In the genomic region with DNA sequence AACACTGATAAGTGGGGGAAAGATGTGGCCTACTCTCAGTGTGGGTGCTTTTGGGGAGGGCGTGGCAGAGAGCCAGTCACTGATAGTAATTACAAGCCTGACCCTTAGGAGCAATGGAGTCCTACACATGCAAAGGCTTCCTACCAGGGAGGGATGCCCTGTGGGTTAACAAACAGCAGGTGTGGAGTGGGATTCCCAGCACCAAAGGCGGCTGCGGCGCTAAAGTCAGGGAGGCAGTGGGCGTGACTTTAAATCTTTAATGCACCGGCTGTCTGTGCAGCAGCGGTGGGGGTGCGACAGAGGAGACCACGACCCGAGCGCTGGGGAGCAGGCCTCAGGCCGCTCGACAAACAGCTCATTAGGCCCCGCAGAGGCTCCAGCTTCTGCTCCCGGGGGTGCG, we compare ENCODE assay signal across 9 mouse cellular contexts. TPM values are rescaled to one million over a fixed set of nuclear protein-coding genes. Genes with fewer than 3 reads are reported as not detected.
A peak's percentile ranks its signal among the peaks of the same experiment; 100 is the strongest.
DNase-seq lines count a peak whose midpoint lies in the region; ATAC-seq and TF ChIP-seq lines count a peak whose summit lies in the region.
"Not testable (repeated sequence)": the region's sequence is repeated elsewhere in the genome, so short reads cannot be mapped to it uniquely, and the experiment has no call there.
"Had no signal": no experiment of that assay in that cellular context is flagged by ENCODE, and none has a peak within 500 bp of the region (broad histone marks: within the 10 kb centered on the region; RNA-seq: fewer than 3 reads in every experiment).

No protein-coding gene starts in this region.

- not testable (repeated sequence) for TF ChIP-seq POLR2A in brain, embryonic 14.5 days (IDR thresholded peaks at IDR 0.05; ENCODE audit: borderline replicate concordance, extremely low read depth, insufficient read depth, insufficient read length, poor library complexity, severe bottlenecking); embryonic fibroblast, embryonic 13.5 days (IDR thresholded peaks at IDR 0.05; ENCODE audit: low read depth, low read length)

- ATAC-seq in heart, embryonic 12.5 days (ENCODE audit: insufficient number of reproducible peaks, low FRiP score); intestine, embryonic 14.5 days (replicated peaks; ENCODE audit: low FRiP score, low TSS enrichment, low read depth); lung, embryonic 14.5 days (ENCODE audit: insufficient read depth); neural tube, embryonic 13.5 days (ENCODE audit: low read depth): not testable (repeated sequence)

- not testable (repeated sequence) for H3K27ac ChIP-seq in embryonic fibroblast, embryonic 13.5 days (ENCODE audit: insufficient read depth, low read length); heart, embryonic 12.5 days (ENCODE audit: poor library complexity, severe bottlenecking); intestine, embryonic 14.5 days (ENCODE audit: low read depth); limb, embryonic 10.5 days; lung, embryonic 14.5 days (ENCODE audit: low read depth); neural tube, embryonic 13.5 days (replicated peaks)

- DNase-seq in brain, embryonic 14.5 days (ENCODE audit: low read depth): peak; percentile 12
- peak; percentile 54 for DNase-seq in intestine, embryonic 14.5 days (ENCODE audit: low spot score)
- DNase-seq in limb, embryonic 10.5 days (ENCODE audit: low spot score): peak; percentile 46
- DNase-seq in lung, embryonic 14.5 days: not testable (repeated sequence)

- 4% methylated on average over 8 of the region's 16 CpGs for WGBS in heart, embryonic 12.5 days
- WGBS in intestine, embryonic 14.5 days: 8% methylated on average over 7 of the region's 16 CpGs
- 2% methylated on average over 9 of the region's 16 CpGs for whole genome bisulfite sequencing in limb, embryonic 10.5 days
- 10% methylated on average over 8 of the region's 16 CpGs for WGBS in lung, embryonic 14.5 days
- 1% methylated on average over 7 of the region's 16 CpGs for WGBS in neural tube, embryonic 13.5 days

- not testable (repeated sequence) for H3K4me1 ChIP-seq in embryonic fibroblast, embryonic 13.5 days (ENCODE audit: control insufficient read depth, insufficient read depth, low read length); heart, embryonic 12.5 days (replicated peaks); intestine, embryonic 14.5 days (replicated peaks; ENCODE audit: control insufficient read depth, insufficient read depth, low read length); limb, embryonic 10.5 days; lung, embryonic 14.5 days (ENCODE audit: insufficient read depth); neural tube, embryonic 13.5 days (replicated peaks)

- H3K4me2 ChIP-seq in heart, embryonic 12.5 days: peak overlapping the region; percentile 61
- peak overlapping the region; percentile 36 for H3K4me2 ChIP-seq in intestine, embryonic 14.5 days (ENCODE audit: low read length)
- peak overlapping the region; percentile 49 for H3K4me2 ChIP-seq in lung, embryonic 14.5 days
- H3K4me2 ChIP-seq in neural tube, embryonic 13.5 days: peak overlapping the region; percentile 52

- not testable (repeated sequence) for TF ChIP-seq CTCF in brain, embryonic 14.5 days (IDR thresholded peaks at IDR 0.05; ENCODE audit: borderline replicate concordance, extremely low read depth, insufficient read depth, insufficient read length); embryonic fibroblast, embryonic 13.5 days (IDR thresholded peaks at IDR 0.05; ENCODE audit: borderline replicate concordance, insufficient read depth, low read length); lung, embryonic 14.5 days (IDR thresholded peaks at IDR 0.05; ENCODE audit: low read depth)

- H3K27me3 ChIP-seq in heart, embryonic 12.5 days (replicated peaks); intestine, embryonic 14.5 days (replicated peaks; ENCODE audit: control insufficient read depth, insufficient read depth, low read length); limb, embryonic 10.5 days (ENCODE audit: low read depth, poor library complexity, severe bottlenecking); lung, embryonic 14.5 days (ENCODE audit: insufficient read depth, low read length); neural tube, embryonic 13.5 days: not testable (repeated sequence)

- H3K4me3 ChIP-seq in embryonic fibroblast, embryonic 13.5 days (ENCODE audit: insufficient read depth, low read length): 0 out of 2 replicates have a peak overlapping the region, but pooled peaks have one; percentile 3
- H3K4me3 ChIP-seq in heart, embryonic 12.5 days: peak overlapping the region; percentile 38
- H3K4me3 ChIP-seq in intestine, embryonic 14.5 days (ENCODE audit: low read depth, low read length): peak overlapping the region; percentile 20; the same call in 1 of the 2 replicates
- H3K4me3 ChIP-seq in limb, embryonic 10.5 days: peak overlapping the region; percentile 33
- peak overlapping the region; percentile 24; the same call in 1 of the 2 replicates for H3K4me3 ChIP-seq in lung, embryonic 14.5 days (ENCODE audit: low read depth, low read length)
- peak overlapping the region; percentile 36 for H3K4me3 ChIP-seq in neural tube, embryonic 13.5 days

- peaks cover 12% of the 10 kb centered on the region; the same call in 1 of the 2 replicates for H3K36me3 ChIP-seq in heart, embryonic 12.5 days
- not testable (repeated sequence) for H3K36me3 ChIP-seq in intestine, embryonic 14.5 days (ENCODE audit: control insufficient read depth, insufficient read depth, low read length); lung, embryonic 14.5 days (ENCODE audit: insufficient read depth); neural tube, embryonic 13.5 days
- peaks cover 11% of the 10 kb centered on the region for H3K36me3 ChIP-seq in limb, embryonic 10.5 days

- H3K9me3 ChIP-seq in heart, embryonic 12.5 days (replicated peaks); intestine, embryonic 14.5 days (ENCODE audit: control insufficient read depth, low read length); limb, embryonic 10.5 days (replicated peaks); lung, embryonic 14.5 days (ENCODE audit: low read depth, low read length); neural tube, embryonic 13.5 days: not testable (repeated sequence)

- 0 out of 2 replicates have a peak overlapping the region, but pooled peaks have one; percentile 45 for H3K9ac ChIP-seq in heart, embryonic 12.5 days
- H3K9ac ChIP-seq in intestine, embryonic 14.5 days (ENCODE audit: low read length); lung, embryonic 14.5 days: not testable (repeated sequence)
- H3K9ac ChIP-seq in neural tube, embryonic 13.5 days: 0 out of 2 replicates have a peak overlapping the region, but pooled peaks have one; percentile 41

RNA-seq across cellular contexts. Expression of a gene that starts 1.1 kb away (rescaled TPM):
- 314 and 480 TPM in 2 replicates for polyA plus RNA-seq in brain, embryonic 14.5 days (2012; rRNA removed)
- 12.6 and 13.4 TPM in 2 replicates for polyA plus RNA-seq in embryonic fibroblast, embryonic 13.5 days (2011; ENCODE audit: insufficient read length, low read depth, missing spikeins)
- polyA plus RNA-seq in heart, embryonic 12.5 days (2016; fragmentation: Nextera tagmentation; extraction: Ambion mirVana): 45.8 and 47.5 TPM in 2 replicates
- polyA plus RNA-seq in intestine, embryonic 14.5 days (2014; fragmentation: Nextera tagmentation; extraction: Ambion mirVana): 35.0 and 39.3 TPM in 2 replicates
- 26.7 and 35.6 TPM in 2 replicates for polyA plus RNA-seq in limb, embryonic 10.5 days (2016; fragmentation: Nextera tagmentation; extraction: Ambion mirVana)
- 28.2 and 30.0 TPM in 2 replicates for polyA plus RNA-seq in lung, embryonic 14.5 days (2014; fragmentation: Nextera tagmentation; extraction: Ambion mirVana)
- polyA plus RNA-seq in neural tube, embryonic 13.5 days (2015; fragmentation: Nextera tagmentation; extraction: Ambion mirVana): 204 and 212 TPM in 2 replicates

RNA-seq across cellular contexts. Expression of a gene that starts 17.0 kb away (rescaled TPM):
- 55.7 and 60.0 TPM in 2 replicates for polyA plus RNA-seq in brain, embryonic 14.5 days (2012; rRNA removed)
- polyA plus RNA-seq in embryonic fibroblast, embryonic 13.5 days (2011; ENCODE audit: insufficient read length, low read depth, missing spikeins): 78.6 and 103 TPM in 2 replicates
- polyA plus RNA-seq in heart, embryonic 12.5 days (2016; fragmentation: Nextera tagmentation; extraction: Ambion mirVana): 61.2 and 62.1 TPM in 2 replicates
- polyA plus RNA-seq in intestine, embryonic 14.5 days (2014; fragmentation: Nextera tagmentation; extraction: Ambion mirVana): 113 TPM in 2 replicates
- 83.7 and 91.1 TPM in 2 replicates for polyA plus RNA-seq in limb, embryonic 10.5 days (2016; fragmentation: Nextera tagmentation; extraction: Ambion mirVana)
- polyA plus RNA-seq in lung, embryonic 14.5 days (2014; fragmentation: Nextera tagmentation; extraction: Ambion mirVana): 82.5 and 94.6 TPM in 2 replicates
- 75.1 and 75.2 TPM in 2 replicates for polyA plus RNA-seq in neural tube, embryonic 13.5 days (2015; fragmentation: Nextera tagmentation; extraction: Ambion mirVana)

RNA-seq across cellular contexts. Expression of a gene that starts 17.9 kb away (rescaled TPM):
- 75.4 and 84.6 TPM in 2 replicates for polyA plus RNA-seq in brain, embryonic 14.5 days (2012; rRNA removed)
- polyA plus RNA-seq in embryonic fibroblast, embryonic 13.5 days (2011; ENCODE audit: insufficient read length, low read depth, missing spikeins): 25.1 and 25.5 TPM in 2 replicates
- 54.6 and 57.0 TPM in 2 replicates for polyA plus RNA-seq in heart, embryonic 12.5 days (2016; fragmentation: Nextera tagmentation; extraction: Ambion mirVana)
- 44.8 and 47.7 TPM in 2 replicates for polyA plus RNA-seq in intestine, embryonic 14.5 days (2014; fragmentation: Nextera tagmentation; extraction: Ambion mirVana)
- polyA plus RNA-seq in limb, embryonic 10.5 days (2016; fragmentation: Nextera tagmentation; extraction: Ambion mirVana): 33.7 and 37.6 TPM in 2 replicates
- 25.6 and 26.9 TPM in 2 replicates for polyA plus RNA-seq in lung, embryonic 14.5 days (2014; fragmentation: Nextera tagmentation; extraction: Ambion mirVana)
- polyA plus RNA-seq in neural tube, embryonic 13.5 days (2015; fragmentation: Nextera tagmentation; extraction: Ambion mirVana): 35.4 and 38.0 TPM in 2 replicates

RNA-seq across cellular contexts. Expression of a gene that starts 42.0 kb away (rescaled TPM):
- polyA plus RNA-seq in brain, embryonic 14.5 days (2012; rRNA removed): 0.40 and 0.57 TPM in 2 replicates
- polyA plus RNA-seq in embryonic fibroblast, embryonic 13.5 days (2011; ENCODE audit: insufficient read length, low read depth, missing spikeins): not detected in 2 replicates
- not detected in 2 replicates for polyA plus RNA-seq in heart, embryonic 12.5 days (2016; fragmentation: Nextera tagmentation; extraction: Ambion mirVana)
- not detected in 2 replicates for polyA plus RNA-seq in intestine, embryonic 14.5 days (2014; fragmentation: Nextera tagmentation; extraction: Ambion mirVana)
- polyA plus RNA-seq in limb, embryonic 10.5 days (2016; fragmentation: Nextera tagmentation; extraction: Ambion mirVana): not detected in 2 replicates
- not detected in 2 replicates for polyA plus RNA-seq in lung, embryonic 14.5 days (2014; fragmentation: Nextera tagmentation; extraction: Ambion mirVana)
- polyA plus RNA-seq in neural tube, embryonic 13.5 days (2015; fragmentation: Nextera tagmentation; extraction: Ambion mirVana): 1.6 and 2.2 TPM in 2 replicates
- polyA plus RNA-seq: erythroblast, embryonic 14.5 days; thymus, postnatal 0 days had no signal

RNA-seq across cellular contexts. Expression of a gene that starts 50.0 kb away (rescaled TPM):
- polyA plus RNA-seq in brain, embryonic 14.5 days (2012; rRNA removed): 157 and 186 TPM in 2 replicates
- polyA plus RNA-seq in embryonic fibroblast, embryonic 13.5 days (2011; ENCODE audit: insufficient read length, low read depth, missing spikeins): 81.6 and 98.1 TPM in 2 replicates
- 113 and 118 TPM in 2 replicates for polyA plus RNA-seq in heart, embryonic 12.5 days (2016; fragmentation: Nextera tagmentation; extraction: Ambion mirVana)
- 123 and 124 TPM in 2 replicates for polyA plus RNA-seq in intestine, embryonic 14.5 days (2014; fragmentation: Nextera tagmentation; extraction: Ambion mirVana)
- polyA plus RNA-seq in limb, embryonic 10.5 days (2016; fragmentation: Nextera tagmentation; extraction: Ambion mirVana): 118 and 123 TPM in 2 replicates
- polyA plus RNA-seq in lung, embryonic 14.5 days (2014; fragmentation: Nextera tagmentation; extraction: Ambion mirVana): 103 and 106 TPM in 2 replicates
- 278 and 317 TPM in 2 replicates for polyA plus RNA-seq in neural tube, embryonic 13.5 days (2015; fragmentation: Nextera tagmentation; extraction: Ambion mirVana)
